Mouse (Mus musculus) heart, embryonic 15.5 days (tissue): Measurements from ENCODE around the gene Pipox. TPM values are rescaled to one million over a fixed set of nuclear protein-coding genes. Genes with fewer than 3 reads are reported as not detected.

ENCODE experiments used
- ATAC-seq: fragments of 200-750 bp; cut with Nextera tagmentation; replicated peaks from 2 replicates; pipeline ENCODE4 v1.8.0; 2017; ENCODE audit warnings: low read depth, moderate TSS enrichment; ENCODE audit not compliant: insufficient number of reproducible peaks, insufficient read depth, low FRiP score
- H3K27ac ChIP-seq: fragments of 300-500 bp; sonication (generic); 2 replicates; pipeline ENCODE4 v1.5.1; 2015; ENCODE audit warnings: mild to moderate bottlenecking, inconsistent platforms
- H3K27me3 ChIP-seq: fragments of 300-500 bp; sonication (generic); 2 replicates; pipeline ENCODE4 v1.6.1; 2015; ENCODE audit warnings: inconsistent platforms
- H3K36me3 ChIP-seq: fragments of 300-500 bp; sonication (generic); 2 replicates; pipeline ENCODE4 v1.6.1; 2015; ENCODE audit warnings: mild to moderate bottlenecking, inconsistent platforms
- H3K4me1 ChIP-seq: fragments of 300-500 bp; sonication (generic); replicated peaks from 2 replicates; pipeline ENCODE4 v1.6.1; 2015; ENCODE audit warnings: inconsistent platforms
- H3K4me2 ChIP-seq: fragments of 300-500 bp; sonication (generic); 2 replicates; pipeline ENCODE4 v1.6.1; 2015; ENCODE audit warnings: inconsistent platforms, mild to moderate bottlenecking, moderate library complexity
- H3K4me3 ChIP-seq: fragments of 300-500 bp; sonication (generic); 2 replicates; pipeline ENCODE4 v1.5.1; 2015; ENCODE audit warnings: mild to moderate bottlenecking, inconsistent platforms
- H3K9ac ChIP-seq: fragments of 300-500 bp; sonication (generic); 2 replicates; pipeline ENCODE4 v1.6.1; 2015; ENCODE audit warnings: mild to moderate bottlenecking, inconsistent platforms
- H3K9me3 ChIP-seq: fragments of 300-500 bp; sonication (generic); replicated peaks from 2 replicates; pipeline ENCODE4 v1.6.1; 2016; ENCODE audit warnings: inconsistent platforms
- WGBS: fragments of 180-500 bp; shearing (Covaris S2); methylation state at CpG from one replicate; pipeline ENCODE4 v1.1.7; 2015; ENCODE audit warnings: mixed read lengths; 5-methylcytosine and 5-hydroxymethylcytosine counted together
- polyA plus RNA-seq: library from polyadenylated mRNA; unstranded; fragments of >200 nt; fragmentation: Nextera tagmentation; extraction: Ambion mirVana; gene quantifications from 2 replicates; pipeline ENCODE4 v1.2.1, GENCODE M21; 2015

Pipox gene
- polyA plus RNA-seq, 1 experiment from 2014 or later: 3.3 TPM

GRCm38 (mm10) chr11:77893283-77893682 is 613 bp downstream of the Pipox start:
- Histone ChIP-seq H3K4me1 (peaks cover 28% of the 10 kb centered on the region), H3K9me3 (no peaks in the 10 kb centered on the region), H3K4me3 (no peak overlapping the region), H3K4me2 (peak overlapping the region; percentile 41), H3K27ac (peak overlapping the region; percentile 79), H3K9ac (no peak overlapping the region), H3K36me3 (no peaks in the 10 kb centered on the region), H3K27me3 (0 out of 2 replicates have a peak, but pooled peaks cover 4% of the 10 kb centered on the region)
- ATAC-seq: no peak
- 48% methylated on average over 6 of the region's 6 CpGs for WGBS

- Histone ChIP-seq H3K36me3 (no peaks in the 10 kb centered on the region), H3K4me3 (no peak overlapping the region), H3K27ac (peak overlapping the region; percentile 79; the same call in 1 of the 2 replicates), H3K9me3 (no peaks in the 10 kb centered on the region), H3K4me2 (no peak overlapping the region), H3K27me3 (0 out of 2 replicates have a peak, but pooled peaks cover 3% of the 10 kb centered on the region), H3K9ac (no peak overlapping the region), H3K4me1 (peaks cover 28% of the 10 kb centered on the region)
- ATAC-seq: no peak
- 25% methylated on average over 5 of the region's 5 CpGs for WGBS
Observed at GRCm38 (mm10) chr11:77892883-77893282, 1.0 kb downstream of the Pipox start.

- H3K27me3 ChIP-seq: no peaks in the 10 kb centered on the region
- WGBS: 64% methylated on average over 2 of the region's 2 CpGs
- H3K36me3 ChIP-seq: no peaks in the 10 kb centered on the region
- ATAC-seq: no peak
- peaks cover 39% of the 10 kb centered on the region for H3K4me1 ChIP-seq
- no peak overlapping the region for H3K27ac ChIP-seq
- H3K4me3 ChIP-seq: no peak overlapping the region
- H3K9ac ChIP-seq: no peak overlapping the region
- H3K9me3 ChIP-seq: no peaks in the 10 kb centered on the region
- no peak overlapping the region for H3K4me2 ChIP-seq
Observed at GRCm38 (mm10) chr11:77890648-77891258, 3.1 kb downstream of the Pipox start.

GRCm38 (mm10) chr11:77889484-77889883 is 4.4 kb downstream of the Pipox start:
- 39% methylated on average over 1 of the region's 2 CpGs for WGBS
- Histone ChIP-seq H3K4me1 (peaks cover 50% of the 10 kb centered on the region), H3K9ac (no peak overlapping the region), H3K4me2 (no peak overlapping the region), H3K9me3 (no peaks in the 10 kb centered on the region), H3K27me3 (no peaks in the 10 kb centered on the region), H3K36me3 (no peaks in the 10 kb centered on the region), H3K4me3 (no peak overlapping the region), H3K27ac (no peak overlapping the region)
- ATAC-seq: no peak

- Histone ChIP-seq H3K4me2 (no peak overlapping the region), H3K4me3 (no peak overlapping the region), H3K27ac (no peak overlapping the region), H3K4me1 (peaks cover 50% of the 10 kb centered on the region), H3K27me3 (no peaks in the 10 kb centered on the region), H3K9me3 (no peaks in the 10 kb centered on the region), H3K9ac (no peak overlapping the region), H3K36me3 (no peaks in the 10 kb centered on the region)
- no peak for ATAC-seq
- WGBS: 90% methylated on average over 5 of the region's 5 CpGs
Observed at GRCm38 (mm10) chr11:77888846-77889245, 5.0 kb downstream of the Pipox start.

- Histone ChIP-seq H3K4me1 (peaks cover 39% of the 10 kb centered on the region), H3K9me3 (no peaks in the 10 kb centered on the region), H3K36me3 (no peaks in the 10 kb centered on the region), H3K27ac (0 out of 2 replicates have a peak overlapping the region, but pooled peaks have one; percentile 7), H3K9ac (no peak overlapping the region), H3K4me2 (0 out of 2 replicates have a peak overlapping the region, but pooled peaks have one; percentile 4), H3K27me3 (no peaks in the 10 kb centered on the region), H3K4me3 (no peak overlapping the region)
- peak; percentile 67; the same call in 1 of the 2 replicates for ATAC-seq
- whole genome bisulfite sequencing: 30% methylated on average over 17 of the region's 17 CpGs
Observed at GRCm38 (mm10) chr11:77887373-77887960, 6.4 kb downstream of the Pipox start.

GRCm38 (mm10) chr11:77885246-77885575 is 8.7 kb downstream of the Pipox start:
- Histone ChIP-seq H3K4me2 (peak overlapping the region; percentile 36), H3K4me3 (0 out of 2 replicates have a peak overlapping the region, but pooled peaks have one; percentile 1), H3K9ac (peak overlapping the region; percentile 20; the same call in 1 of the 2 replicates), H3K9me3 (no peaks in the 10 kb centered on the region), H3K36me3 (no peaks in the 10 kb centered on the region), H3K4me1 (peaks cover 39% of the 10 kb centered on the region), H3K27me3 (no peaks in the 10 kb centered on the region), H3K27ac (peak overlapping the region; percentile 76)
- 42% methylated on average over 8 of the region's 8 CpGs for WGBS
- ATAC-seq: no peak

- Histone ChIP-seq H3K4me1 (peaks cover 39% of the 10 kb centered on the region), H3K4me2 (peak overlapping the region; percentile 36), H3K4me3 (0 out of 2 replicates have a peak overlapping the region, but pooled peaks have one; percentile 1), H3K27me3 (no peaks in the 10 kb centered on the region), H3K27ac (peak overlapping the region; percentile 76), H3K9ac (peak overlapping the region; percentile 20; the same call in 1 of the 2 replicates), H3K9me3 (no peaks in the 10 kb centered on the region), H3K36me3 (no peaks in the 10 kb centered on the region)
- ATAC-seq: peak; percentile 28; the same call in 1 of the 2 replicates
- WGBS: 36% methylated on average over 10 of the region's 10 CpGs
Observed at GRCm38 (mm10) chr11:77884524-77885245, 9.2 kb downstream of the Pipox start.

GRCm38 (mm10) chr11:77876760-77877148 is 17.1 kb downstream of the Pipox start:
- Histone ChIP-seq H3K4me3 (no peak overlapping the region), H3K27ac (peak overlapping the region; percentile 86), H3K4me2 (peak overlapping the region; percentile 49), H3K36me3 (no peaks in the 10 kb centered on the region), H3K27me3 (no peaks in the 10 kb centered on the region), H3K4me1 (peaks cover 42% of the 10 kb centered on the region), H3K9ac (no peak overlapping the region), H3K9me3 (no peaks in the 10 kb centered on the region)
- WGBS: 39% methylated on average over 11 of the region's 11 CpGs
- ATAC-seq: peak; percentile 43; the same call in 1 of the 2 replicates

GRCm38 (mm10) chr11:77875847-77876759 is 17.8 kb downstream of the Pipox start:
- H3K4me3 ChIP-seq: peak overlapping the region; percentile 3; the same call in 1 of the 2 replicates
- H3K9ac ChIP-seq: no peak overlapping the region
- ATAC-seq: peak; percentile 66
- WGBS: 30% methylated on average over 26 of the region's 26 CpGs
- H3K36me3 ChIP-seq: no peaks in the 10 kb centered on the region
- peak overlapping the region; percentile 49 for H3K4me2 ChIP-seq
- H3K9me3 ChIP-seq: no peaks in the 10 kb centered on the region
- no peaks in the 10 kb centered on the region for H3K27me3 ChIP-seq
- peak overlapping the region; percentile 86 for H3K27ac ChIP-seq
- peaks cover 47% of the 10 kb centered on the region for H3K4me1 ChIP-seq
